Mouse (Mus musculus): Measurements from ENCODE around the gene Tada2b. TPM values are rescaled to one million over a fixed set of nuclear protein-coding genes. Genes with fewer than 3 reads are reported as not detected.
A peak's percentile ranks its signal among the peaks of the same experiment; 100 is the strongest.

The Tada2b gene
- polyA plus RNA-seq, 1 experiment, result 19.2 TPM

DNA sequence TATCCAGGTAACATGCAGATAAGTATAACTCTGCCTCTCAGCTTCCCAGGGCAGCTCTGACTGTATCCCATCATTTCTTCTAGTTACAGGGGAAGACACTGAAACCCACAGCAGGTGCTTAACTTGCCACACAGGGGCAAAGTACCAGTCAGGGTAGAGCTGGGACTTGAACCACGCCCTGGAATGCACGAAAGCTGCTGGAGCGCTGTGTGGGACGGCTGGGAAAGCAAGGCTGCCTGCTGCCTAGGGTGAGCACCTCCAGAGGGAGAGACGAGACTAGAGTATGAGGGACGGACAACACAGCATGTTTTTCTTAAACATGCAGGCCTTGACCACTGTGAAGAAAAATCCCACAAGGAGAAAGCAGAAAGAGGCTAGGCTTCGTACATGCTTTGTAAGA lies 21.1 kb upstream of the Tada2b start:
- Histone ChIP-seq H3K27ac (ENCODE audit: insufficient read depth, low read length) (no peak overlapping the region), H3K4me3 (replicated peaks; ENCODE audit: insufficient read depth, low read depth, low read length) (no peak overlapping the region), H3K27me3 (ENCODE audit: control insufficient read depth, insufficient read depth, low read length) (no peaks in the 10 kb centered on the region), H3K4me1 (ENCODE audit: control insufficient read depth, insufficient read depth, low read length) (no peaks in the 10 kb centered on the region)
- no peak for DNase-seq
- 84% methylated on average over 7 of the region's 7 CpGs for WGBS
- TF ChIP-seq POLR2A (IDR thresholded peaks at IDR 0.05; ENCODE audit: borderline replicate concordance, insufficient read depth, low read length) (no peak), CTCF (IDR thresholded peaks at IDR 0.05; ENCODE audit: borderline replicate concordance, insufficient read depth, low read depth, low read length) (no peak)

GRCm38 (mm10) chr5:36494709-36495108 lies 10.6 kb upstream of the Tada2b start:
- H3K4me1 ChIP-seq (ENCODE audit: control insufficient read depth, insufficient read depth, low read length), result no peaks in the 10 kb centered on the region
- H3K4me3 ChIP-seq (replicated peaks; ENCODE audit: insufficient read depth, low read depth, low read length), result no peak overlapping the region
- WGBS, result 96% methylated on average over 9 of the region's 9 CpGs
- no peaks in the 10 kb centered on the region for H3K27me3 ChIP-seq (ENCODE audit: control insufficient read depth, insufficient read depth, low read length)
- no peak for DNase-seq
- no peak overlapping the region for H3K27ac ChIP-seq (ENCODE audit: insufficient read depth, low read length)
- TF ChIP-seq POLR2A (IDR thresholded peaks at IDR 0.05; ENCODE audit: borderline replicate concordance, insufficient read depth, low read length), result no peak
- no peak for TF ChIP-seq CTCF (IDR thresholded peaks at IDR 0.05; ENCODE audit: borderline replicate concordance, insufficient read depth, low read depth, low read length)

DNA sequence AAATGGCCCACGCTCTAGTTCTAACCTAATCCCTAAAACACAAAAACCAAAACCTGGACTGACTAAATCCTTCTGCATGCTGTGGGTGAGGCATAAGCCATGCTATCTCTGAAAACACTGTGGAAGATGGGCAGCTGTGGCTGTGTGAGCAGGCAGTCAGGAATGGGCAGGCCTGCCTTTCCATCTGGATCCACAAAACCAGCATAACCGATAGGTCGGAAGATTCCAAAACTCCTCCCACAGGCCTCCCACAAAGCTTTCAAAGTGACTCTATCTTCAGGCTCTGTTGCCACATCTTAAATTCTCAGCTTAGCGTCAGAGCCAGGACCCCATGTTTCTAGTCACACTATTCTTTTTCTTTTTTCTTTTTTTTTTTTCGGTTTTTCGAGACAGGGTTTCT lies 9.8 kb upstream of the Tada2b start:
- DNase-seq, result no peak
- TF ChIP-seq CTCF (IDR thresholded peaks at IDR 0.05; ENCODE audit: borderline replicate concordance, insufficient read depth, low read depth, low read length) (no peak), POLR2A (IDR thresholded peaks at IDR 0.05; ENCODE audit: borderline replicate concordance, insufficient read depth, low read length) (no peak)
- 82% methylated on average over 6 of the region's 6 CpGs for WGBS
- no peak overlapping the region for H3K4me3 ChIP-seq (replicated peaks; ENCODE audit: insufficient read depth, low read depth, low read length)
- H3K4me1 ChIP-seq (ENCODE audit: control insufficient read depth, insufficient read depth, low read length), result no peaks in the 10 kb centered on the region
- H3K27me3 ChIP-seq (ENCODE audit: control insufficient read depth, insufficient read depth, low read length), result no peaks in the 10 kb centered on the region
- H3K27ac ChIP-seq (ENCODE audit: insufficient read depth, low read length), result no peak overlapping the region

GRCm38 (mm10) chr5:36489225-36489624 lies 5.1 kb upstream of the Tada2b start:
- 49% methylated on average over 2 of the region's 2 CpGs for WGBS
- no peak for TF ChIP-seq POLR2A (IDR thresholded peaks at IDR 0.05; ENCODE audit: borderline replicate concordance, insufficient read depth, low read length)
- TF ChIP-seq CTCF (IDR thresholded peaks at IDR 0.05; ENCODE audit: borderline replicate concordance, insufficient read depth, low read depth, low read length), result peak; percentile 51; the same call in 1 of the 2 replicates
- DNase-seq, result no peak
- H3K4me3 ChIP-seq (replicated peaks; ENCODE audit: insufficient read depth, low read depth, low read length), result no peak overlapping the region
- peaks cover 5% of the 10 kb centered on the region for H3K4me1 ChIP-seq (ENCODE audit: control insufficient read depth, insufficient read depth, low read length)
- no peak overlapping the region for H3K27ac ChIP-seq (ENCODE audit: insufficient read depth, low read length)
- H3K27me3 ChIP-seq (ENCODE audit: control insufficient read depth, insufficient read depth, low read length), result no peaks in the 10 kb centered on the region

- Histone ChIP-seq H3K27me3 (ENCODE audit: control insufficient read depth, insufficient read depth, low read length) (no peaks in the 10 kb centered on the region), H3K4me1 (ENCODE audit: control insufficient read depth, insufficient read depth, low read length) (peaks cover 12% of the 10 kb centered on the region), H3K4me3 (replicated peaks; ENCODE audit: insufficient read depth, low read depth, low read length) (no peak overlapping the region), H3K27ac (ENCODE audit: insufficient read depth, low read length) (no peak overlapping the region)
- TF ChIP-seq POLR2A (IDR thresholded peaks at IDR 0.05; ENCODE audit: borderline replicate concordance, insufficient read depth, low read length), result no peak
- no peak for TF ChIP-seq CTCF (IDR thresholded peaks at IDR 0.05; ENCODE audit: borderline replicate concordance, insufficient read depth, low read depth, low read length)
- 55% methylated on average over 19 of the region's 19 CpGs for WGBS
- DNase-seq, result no peak
These were observed 1.2 kb upstream of the Tada2b start for GRCm38 (mm10) chr5:36485306-36485705.

- WGBS, result 5% methylated on average over 58 of the region's 58 CpGs
- no peak for TF ChIP-seq POLR2A (IDR thresholded peaks at IDR 0.05; ENCODE audit: borderline replicate concordance, insufficient read depth, low read length)
- no peak for TF ChIP-seq CTCF (IDR thresholded peaks at IDR 0.05; ENCODE audit: borderline replicate concordance, insufficient read depth, low read depth, low read length)
- DNase-seq, result peak; percentile 58 to 67
- H3K4me3 ChIP-seq (replicated peaks; ENCODE audit: insufficient read depth, low read depth, low read length), result peak overlapping the region; percentile 85
- peak overlapping the region; percentile 10 for H3K27ac ChIP-seq (ENCODE audit: insufficient read depth, low read length)
- peaks cover 27% of the 10 kb centered on the region for H3K4me1 ChIP-seq (ENCODE audit: control insufficient read depth, insufficient read depth, low read length)
- H3K27me3 ChIP-seq (ENCODE audit: control insufficient read depth, insufficient read depth, low read length), result no peaks in the 10 kb centered on the region
These were observed 633 bp downstream of the Tada2b start for GRCm38 (mm10) chr5:36483203-36484101.

GRCm38 (mm10) chr5:36481114-36481513 lies 3.0 kb downstream of the Tada2b start:
- Histone ChIP-seq H3K4me3 (replicated peaks; ENCODE audit: insufficient read depth, low read depth, low read length) (no peak overlapping the region), H3K4me1 (ENCODE audit: control insufficient read depth, insufficient read depth, low read length) (peaks cover 27% of the 10 kb centered on the region), H3K27me3 (ENCODE audit: control insufficient read depth, insufficient read depth, low read length) (no peaks in the 10 kb centered on the region), H3K27ac (ENCODE audit: insufficient read depth, low read length) (no peak overlapping the region)
- TF ChIP-seq CTCF (IDR thresholded peaks at IDR 0.05; ENCODE audit: borderline replicate concordance, insufficient read depth, low read depth, low read length), result no peak
- no peak for TF ChIP-seq POLR2A (IDR thresholded peaks at IDR 0.05; ENCODE audit: borderline replicate concordance, insufficient read depth, low read length)
- WGBS, result 70% methylated on average over 1 of the region's 1 CpGs
- DNase-seq, result no peak

- H3K27ac ChIP-seq (ENCODE audit: insufficient read depth, low read length), result no peak overlapping the region
- no peak for DNase-seq
- H3K27me3 ChIP-seq (ENCODE audit: control insufficient read depth, insufficient read depth, low read length), result no peaks in the 10 kb centered on the region
- 27% methylated on average over 4 of the region's 4 CpGs for WGBS
- H3K4me3 ChIP-seq (replicated peaks; ENCODE audit: insufficient read depth, low read depth, low read length), result no peak overlapping the region
- H3K4me1 ChIP-seq (ENCODE audit: control insufficient read depth, insufficient read depth, low read length), result peaks cover 27% of the 10 kb centered on the region
- no peak for TF ChIP-seq CTCF (IDR thresholded peaks at IDR 0.05; ENCODE audit: borderline replicate concordance, insufficient read depth, low read depth, low read length)
- no peak for TF ChIP-seq POLR2A (IDR thresholded peaks at IDR 0.05; ENCODE audit: borderline replicate concordance, insufficient read depth, low read length)
These were observed 3.7 kb downstream of the Tada2b start for GRCm38 (mm10) chr5:36480398-36480797.
